Mouse (Mus musculus) cerebellum, adult 2 months (tissue): ENCODE measurements around the gene Slc6a16.

Source experiments
- CTCF ChIP-seq: fragments of 200-500 bp; IDR thresholded peaks from 2 replicates; pipeline ENCODE4 v1.5.1; 2011; ENCODE audit warnings: low read depth, mild to moderate bottlenecking, control low read depth, low read length, moderate library complexity, borderline replicate concordance; ENCODE audit not compliant: insufficient read depth
- POLR2A ChIP-seq: fragments of 200-500 bp; IDR thresholded peaks from 2 replicates; pipeline ENCODE4 v1.6.1; 2011; ENCODE audit warnings: low read length, control low read depth, borderline replicate concordance; ENCODE audit not compliant: insufficient read depth

GRCm38 (mm10) chr7:45309455-45309854 lies 68.6 kb downstream of the Slc6a16 start:
- TF ChIP-seq CTCF = peak; percentile 81
- TF ChIP-seq POLR2A = no peak
